Mouse (Mus musculus): Measurements from ENCODE around the gene Bola3.
"Not testable (repeated sequence)": the region's sequence is repeated elsewhere in the genome, so short reads cannot be mapped to it uniquely, and the experiment has no call there.

Gene Bola3

GRCm38 (mm10) chr6:83348873-83349272 lies at the start of gene Bola3:
Gene Bola3 (plus strand): TSS chr6:83349147.
- no peak for DNase-seq

GRCm38 (mm10) chr6:83300447-83301229 lies 48.3 kb upstream of the Bola3 start:
- DNase-seq = no peak

- DNase-seq = no peak
Measured at GRCm38 (mm10) chr6:83301294-83301693, 47.7 kb upstream of the Bola3 start.

DNA sequence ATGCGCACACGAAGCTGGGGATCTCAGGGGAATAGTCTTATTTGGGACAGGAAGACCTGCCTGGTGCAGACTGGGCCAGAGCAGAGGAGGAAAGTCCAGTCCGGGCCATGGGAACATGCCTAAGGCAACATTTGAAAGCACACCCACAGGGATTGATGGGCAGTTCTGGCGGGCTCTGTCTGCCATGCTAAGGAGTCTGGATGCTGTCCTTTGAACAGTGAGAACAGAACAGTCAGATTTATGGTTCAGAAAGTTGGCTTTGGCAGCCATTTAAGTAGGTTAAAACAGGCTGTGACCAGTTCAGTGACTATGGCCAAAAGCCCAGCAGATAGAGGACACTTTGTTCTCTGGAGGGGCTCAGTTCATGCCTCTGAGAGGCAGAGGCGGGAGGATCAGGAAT lies 46.7 kb upstream of the Bola3 start:
- DNase-seq = peak; percentile 44

DNA sequence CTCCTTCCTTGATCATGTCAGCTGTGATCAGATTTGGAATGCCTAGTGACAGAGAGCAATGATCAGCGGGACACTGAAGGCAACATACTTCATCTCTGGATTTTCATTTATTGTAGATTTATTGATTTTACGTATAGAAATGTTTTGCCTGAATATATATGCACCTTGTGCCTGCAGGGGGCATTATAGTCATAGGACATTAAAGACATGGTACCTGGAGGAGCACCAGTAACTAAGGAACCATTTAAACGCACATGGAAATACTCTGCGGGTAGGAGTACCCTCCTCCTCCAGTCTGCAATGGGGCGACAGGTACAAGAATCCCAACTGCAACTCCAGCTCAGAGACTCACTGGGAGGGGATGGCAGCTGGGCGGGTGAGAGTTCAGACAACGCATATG lies 39.9 kb upstream of the Bola3 start:
- no peak for DNase-seq

- DNase-seq = no peak
Measured at GRCm38 (mm10) chr6:83311206-83311605, 37.7 kb upstream of the Bola3 start.

GRCm38 (mm10) chr6:83312021-83312420 lies 36.9 kb upstream of the Bola3 start:
- no peak for DNase-seq

- DNase-seq = no peak
Measured at GRCm38 (mm10) chr6:83312514-83312913, 36.4 kb upstream of the Bola3 start.

DNA sequence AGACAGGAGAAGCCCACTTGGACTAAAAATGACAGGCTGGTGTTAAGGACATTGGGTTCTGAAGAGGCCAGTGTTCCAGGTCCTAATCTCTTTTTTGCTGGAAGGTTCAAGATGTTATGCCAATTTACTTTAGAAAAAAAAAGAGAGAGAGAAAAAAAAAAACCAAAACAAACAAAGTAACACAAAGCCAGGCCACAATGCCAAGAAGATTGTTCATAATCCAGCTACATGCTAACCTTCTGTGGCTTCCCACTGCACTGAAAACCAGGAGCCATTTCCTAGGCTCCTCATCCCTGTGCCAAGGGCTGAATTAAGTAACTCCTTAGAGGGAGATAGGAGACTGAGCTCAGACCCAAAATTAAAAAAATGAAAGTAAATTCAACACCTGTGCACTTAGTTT lies 33.7 kb upstream of the Bola3 start:
- DNase-seq = no peak

DNA sequence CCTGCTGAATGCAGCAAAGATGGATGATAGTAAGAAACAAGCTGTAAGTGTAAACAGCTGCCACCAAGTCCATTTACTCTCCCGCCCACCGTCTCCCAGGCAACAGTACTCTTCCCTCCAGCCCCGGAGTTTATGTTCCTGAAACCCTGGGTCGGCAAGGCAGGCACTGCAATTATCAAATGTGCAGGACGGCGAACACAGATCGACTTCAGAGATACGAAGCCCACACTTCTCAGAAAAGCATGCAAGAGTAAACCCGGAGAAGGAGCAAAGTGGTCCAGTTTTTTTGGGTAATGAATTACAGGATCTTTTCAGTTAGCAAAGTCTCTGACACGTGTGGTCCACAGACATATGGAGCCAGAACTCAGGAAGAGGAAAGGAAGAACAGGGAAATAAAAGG lies 32.9 kb upstream of the Bola3 start:
- peak; percentile 13 for DNase-seq

DNA sequence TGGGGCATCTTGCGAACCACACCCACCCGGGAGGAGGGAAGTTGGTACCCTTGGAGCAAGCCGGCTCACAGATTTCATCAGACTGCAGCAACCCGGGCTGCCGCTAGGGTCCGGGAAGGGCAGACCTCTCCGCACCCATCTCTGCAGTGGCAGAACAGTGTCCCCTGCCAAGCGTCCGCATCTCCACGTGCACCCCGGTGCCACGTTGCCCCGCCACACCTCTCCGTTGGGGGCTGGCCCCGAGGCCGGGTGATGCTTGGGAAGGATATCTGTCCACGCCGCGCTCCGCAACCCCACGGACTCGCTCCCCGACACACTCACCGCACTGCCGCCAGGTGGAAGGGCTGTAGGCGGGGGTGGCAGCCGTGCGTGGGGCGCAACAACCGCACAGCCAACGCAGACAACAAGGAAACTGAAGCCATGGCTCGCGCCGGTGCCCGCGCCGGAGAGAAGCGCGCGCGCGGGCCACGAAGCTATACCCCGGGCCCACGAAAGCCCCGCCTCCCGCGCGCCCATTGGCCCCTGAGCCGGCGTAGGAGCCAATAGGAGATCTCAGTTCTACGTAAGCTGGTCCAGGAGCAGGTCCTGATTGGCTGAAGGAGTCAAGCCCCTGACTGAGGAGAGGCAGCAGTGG lies 31.7 kb upstream of the Bola3 start:
- peak; percentile 95 for DNase-seq

GRCm38 (mm10) chr6:83321927-83322326 lies 27.0 kb upstream of the Bola3 start:
- DNase-seq = no peak

- DNase-seq = no peak
Measured at GRCm38 (mm10) chr6:83322794-83323193, 26.2 kb upstream of the Bola3 start.

- DNase-seq = no peak
Measured at GRCm38 (mm10) chr6:83323652-83324419, 25.1 kb upstream of the Bola3 start.

- DNase-seq = peak; percentile 96
Measured at GRCm38 (mm10) chr6:83325525-83326393, 23.2 kb upstream of the Bola3 start, which contains the start of the genes Mthfd2 and Mob1a. Gene Mthfd2 (minus strand): TSS chr6:83325908. Gene Mob1a (plus strand): TSS chr6:83326016.

GRCm38 (mm10) chr6:83326394-83326736 lies 22.6 kb upstream of the Bola3 start:
- DNase-seq = no peak

GRCm38 (mm10) chr6:83326761-83327160 lies 22.2 kb upstream of the Bola3 start:
- DNase-seq = no peak

DNA sequence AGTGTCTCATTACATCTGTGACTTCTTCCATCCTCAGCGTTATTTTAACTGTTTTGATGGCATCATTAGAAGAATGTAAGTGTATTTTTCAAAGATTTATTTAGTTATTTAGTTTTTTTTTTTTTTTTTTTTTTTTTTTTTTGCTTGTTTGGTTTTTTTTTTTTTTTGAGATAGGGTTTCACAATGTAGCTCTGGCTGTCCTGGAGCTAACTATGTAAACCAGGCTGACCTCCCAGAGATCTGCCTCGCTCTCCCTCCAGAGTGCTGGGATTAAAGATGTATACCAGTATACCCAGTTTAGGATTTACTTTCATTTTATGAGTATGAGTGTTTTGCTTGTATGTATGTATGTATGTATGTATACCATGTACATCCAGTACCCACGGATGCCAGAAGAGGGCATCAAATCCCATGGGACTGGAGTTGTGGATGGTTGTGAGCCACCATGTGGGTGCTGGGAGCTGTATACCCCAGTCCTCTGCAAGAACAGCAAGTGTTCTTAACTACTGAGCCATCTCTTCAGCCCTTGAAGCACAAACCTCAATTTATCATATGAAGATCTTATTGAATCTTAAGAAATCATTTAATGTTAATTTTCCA lies 21.3 kb upstream of the Bola3 start:
- DNase-seq = no peak

DNA sequence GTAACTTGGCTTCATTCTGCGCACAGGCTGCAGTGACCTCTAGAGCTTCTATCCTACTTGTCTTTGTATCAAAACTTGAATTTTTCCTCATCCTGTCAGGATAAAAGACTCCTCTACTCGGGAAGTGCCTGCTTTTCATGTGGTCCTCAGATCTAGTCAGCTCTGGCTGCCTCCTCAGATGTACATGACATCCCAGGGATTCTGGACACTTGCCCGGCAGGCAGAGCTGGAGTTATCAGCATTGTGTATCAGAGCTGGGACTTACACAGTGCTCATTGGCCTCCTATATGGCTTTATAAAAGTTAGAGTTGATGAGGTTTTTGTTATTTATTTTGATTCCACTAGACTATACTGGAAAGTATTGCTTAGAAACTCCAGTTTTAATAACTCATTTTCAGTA lies 7.6 kb upstream of the Bola3 start:
- no peak for DNase-seq

DNA sequence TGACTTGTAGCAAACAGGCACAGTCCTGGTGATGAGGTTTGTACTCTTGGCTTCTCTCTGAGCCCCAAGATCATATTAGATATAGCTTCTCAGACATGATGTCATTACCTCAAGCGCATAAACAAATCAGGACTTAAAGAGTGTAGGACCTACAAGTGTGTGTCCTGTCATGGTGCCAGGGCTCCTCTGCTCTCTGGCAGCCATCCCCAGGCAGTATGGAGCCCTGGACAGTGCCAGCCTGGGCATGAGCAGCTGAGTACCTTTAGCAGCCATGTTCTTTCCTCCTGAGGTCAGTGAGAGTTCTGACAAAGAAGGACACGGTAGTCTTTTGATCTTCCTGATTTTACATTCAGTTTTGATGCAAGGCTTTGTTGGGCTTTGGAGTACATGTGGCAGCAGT lies 6.0 kb upstream of the Bola3 start:
- no peak for DNase-seq

DNA sequence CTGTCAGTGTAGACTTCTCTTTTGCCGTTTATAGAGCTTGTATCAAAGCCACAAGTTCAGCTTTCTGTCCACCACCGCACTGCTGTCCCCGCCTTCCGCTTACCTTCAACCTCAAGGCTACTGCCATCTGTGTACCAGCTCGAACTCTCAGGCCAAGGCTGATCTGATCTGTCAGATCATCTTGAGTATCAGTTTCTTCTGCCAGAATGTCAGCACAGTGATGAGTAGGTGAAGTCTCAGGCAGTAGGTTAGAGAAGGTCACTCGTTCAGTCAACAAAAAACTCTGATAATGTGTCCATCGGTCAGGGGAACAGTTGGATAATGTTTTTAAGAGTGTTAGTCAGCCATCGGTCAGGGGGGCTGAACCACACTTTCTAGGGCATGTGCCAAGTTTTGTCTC lies 3.7 kb upstream of the Bola3 start:
- not testable (repeated sequence) for DNase-seq

DNA sequence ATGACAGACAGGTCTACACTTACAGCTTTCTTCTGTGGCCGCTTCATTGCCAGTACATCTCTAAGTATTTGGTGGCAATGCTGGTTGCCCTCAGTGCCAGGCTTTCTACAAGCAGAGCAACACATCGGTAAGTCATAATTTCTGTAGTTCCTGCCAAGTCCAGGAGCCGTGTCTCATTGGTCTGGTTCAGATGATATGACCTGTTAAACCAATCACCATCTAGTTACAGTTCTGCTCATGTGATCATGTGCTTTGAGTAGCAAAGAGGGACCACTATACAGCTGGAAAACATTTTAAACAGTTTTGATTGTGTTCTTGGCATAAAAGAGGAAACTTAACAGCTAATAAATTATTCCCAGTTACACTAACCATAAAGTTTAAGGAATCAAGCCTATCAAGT lies 1.0 kb upstream of the Bola3 start:
- DNase-seq = no peak
